Mouse (Mus musculus): ENCODE data around the gene Lrrc20. TPM values are rescaled to one million over a fixed set of nuclear protein-coding genes. Genes with fewer than 3 reads are reported as not detected.

Lrrc20 gene
- polyA plus RNA-seq, 1 experiment from 2014 or later, result 10.1 TPM

DNA sequence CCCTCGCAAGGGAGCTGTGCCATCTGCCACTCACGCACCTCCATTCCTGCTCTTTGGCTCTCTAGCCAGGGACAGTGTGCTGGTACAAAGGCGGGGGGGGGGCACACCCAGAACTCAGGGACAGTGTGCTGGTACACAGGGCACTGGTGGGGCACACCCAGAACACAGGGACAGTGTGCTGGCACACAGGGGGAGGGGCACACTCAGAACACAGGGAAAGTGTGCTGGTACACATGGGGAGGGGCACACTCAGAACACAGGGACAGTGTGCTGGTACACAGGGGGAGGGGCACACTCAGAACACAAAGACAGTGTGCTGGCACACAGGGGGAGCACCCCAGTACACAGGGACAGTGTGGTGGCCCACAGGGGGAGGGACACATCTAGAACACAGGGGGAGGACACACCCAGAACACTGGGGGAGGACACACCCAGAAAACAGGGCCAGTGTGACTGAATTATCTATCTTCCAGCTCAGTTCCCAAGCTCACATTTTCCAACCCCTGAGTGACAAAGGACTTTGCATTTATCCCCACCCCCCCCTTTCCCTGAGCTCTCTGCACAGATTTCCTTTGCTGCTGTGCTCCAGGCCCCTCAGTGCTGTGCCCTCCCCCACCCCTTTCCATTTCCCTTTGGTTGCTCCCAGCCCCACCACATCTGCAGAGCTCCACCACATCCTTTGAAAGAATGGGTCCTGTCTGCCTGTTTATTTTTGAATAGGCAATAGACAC lies 58.9 kb downstream of the Lrrc20 start:
- H3K4me3 ChIP-seq, result peak overlapping the region; percentile 29
- DNase-seq (ENCODE audit: low spot score), result peak; percentile 73
- H3K27ac ChIP-seq (replicated peaks), result peak overlapping the region; percentile 96
- no peaks in the 10 kb centered on the region for H3K27me3 ChIP-seq (ENCODE audit: low read depth, poor library complexity, severe bottlenecking)
- 64% methylated on average over 3 of the region's 3 CpGs for WGBS
- no peaks in the 10 kb centered on the region for H3K9me3 ChIP-seq (replicated peaks)
- H3K4me1 ChIP-seq, result peaks cover 74% of the 10 kb centered on the region
- no peaks in the 10 kb centered on the region for H3K36me3 ChIP-seq

DNA sequence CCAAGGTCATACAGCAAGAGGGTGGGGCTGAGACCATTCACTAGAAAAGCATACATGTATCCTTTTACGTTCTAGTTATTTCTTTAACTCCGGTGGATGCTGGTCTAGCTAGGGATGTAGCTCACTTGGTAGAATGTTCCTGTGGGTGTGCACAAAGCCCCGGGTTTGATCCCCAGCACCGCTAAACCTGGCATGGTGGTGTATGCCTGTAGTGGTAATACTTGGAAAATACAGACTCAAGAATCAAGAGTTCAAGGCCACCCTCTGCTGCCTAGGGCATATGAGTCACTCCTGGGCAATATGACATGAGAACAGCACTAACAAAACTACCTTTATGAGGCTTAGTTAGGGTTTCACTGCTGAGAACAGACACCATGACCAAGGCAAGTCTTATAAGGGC lies 59.8 kb downstream of the Lrrc20 start:
- Histone ChIP-seq H3K9me3 (replicated peaks) (no peaks in the 10 kb centered on the region), H3K4me1 (peaks cover 69% of the 10 kb centered on the region)
- 87% methylated on average over 4 of the region's 4 CpGs for WGBS

DNA sequence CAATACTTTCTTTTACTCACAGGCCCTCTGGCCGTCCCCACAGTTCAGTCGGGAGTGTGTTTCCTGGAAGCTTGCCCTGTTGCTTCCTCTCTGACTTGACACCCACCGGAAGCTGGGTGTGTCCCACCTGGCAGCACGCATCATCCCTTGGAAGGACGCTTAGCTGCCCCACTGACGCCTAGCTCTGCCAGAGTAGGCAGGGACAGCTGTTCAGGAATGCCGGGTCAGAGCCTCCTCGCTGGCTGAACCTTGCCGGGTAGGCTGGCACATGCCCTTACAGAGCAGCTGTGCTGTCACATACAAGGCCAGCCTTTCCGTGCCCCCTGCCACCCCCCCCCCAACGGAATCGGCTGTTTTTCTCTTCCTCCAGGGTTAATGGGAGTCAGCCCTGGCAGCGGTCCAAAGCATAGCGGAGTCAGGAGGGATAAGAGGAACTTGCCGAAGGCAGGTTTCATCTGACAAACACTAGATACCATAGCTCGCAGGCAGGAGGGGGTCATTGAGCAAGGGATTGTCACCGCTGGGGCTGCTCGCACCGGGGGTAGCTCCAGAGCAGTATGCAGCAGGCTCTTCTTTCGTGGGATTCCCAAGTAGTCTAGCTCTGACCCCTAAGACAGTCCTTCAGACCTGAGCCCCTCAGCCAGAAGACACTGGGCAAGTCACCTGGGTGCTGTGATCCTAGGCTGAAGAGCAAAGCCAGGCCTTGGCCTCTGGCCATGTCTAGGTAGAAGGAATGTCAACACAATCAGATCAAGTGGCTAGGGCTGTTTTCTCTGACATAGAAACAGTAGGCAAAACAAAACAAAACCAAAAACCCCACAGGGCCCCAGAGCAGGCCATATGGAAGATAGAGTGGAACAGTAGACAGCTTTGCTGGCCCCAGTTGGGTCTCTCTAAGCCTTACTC lies 60.8 kb downstream of the Lrrc20 start:
- Histone ChIP-seq H3K36me3 (no peaks in the 10 kb centered on the region), H3K4me3 (no peak overlapping the region), H3K9me3 (replicated peaks) (no peaks in the 10 kb centered on the region), H3K27me3 (ENCODE audit: low read depth, poor library complexity, severe bottlenecking) (no peaks in the 10 kb centered on the region), H3K4me1 (peaks cover 62% of the 10 kb centered on the region), H3K27ac (replicated peaks) (peak overlapping the region; percentile 96)
- WGBS, result 73% methylated on average over 20 of the region's 20 CpGs
- no peak for DNase-seq (ENCODE audit: low spot score)

More for the DNA sequence above, 59.8 kb downstream of the Lrrc20 start:
- no peaks in the 10 kb centered on the region for H3K27me3 ChIP-seq (ENCODE audit: low read depth, poor library complexity, severe bottlenecking)
- peak overlapping the region; percentile 96 for H3K27ac ChIP-seq (replicated peaks)
- no peak for DNase-seq (ENCODE audit: low spot score)
- no peak overlapping the region for H3K4me3 ChIP-seq
- no peaks in the 10 kb centered on the region for H3K36me3 ChIP-seq

DNA sequence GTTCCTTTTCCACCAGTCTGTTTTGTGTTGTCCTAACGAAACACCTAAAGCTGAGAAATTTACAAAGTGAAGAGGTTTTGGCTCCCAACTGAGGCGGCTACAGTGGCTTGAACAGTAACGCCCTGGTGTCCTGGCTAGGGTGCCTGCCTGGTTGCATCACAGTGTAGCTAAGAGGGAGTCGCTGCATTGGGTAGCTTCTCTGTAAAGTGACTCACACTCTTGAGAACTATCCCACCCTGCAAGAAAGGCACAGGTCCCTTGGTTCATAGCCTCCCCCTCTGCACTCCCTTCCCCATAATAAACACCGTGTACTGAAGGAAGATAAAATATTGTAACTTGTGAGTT lies 61.4 kb downstream of the Lrrc20 start:
- H3K4me1 ChIP-seq, result peaks cover 62% of the 10 kb centered on the region
- 84% methylated on average over 5 of the region's 5 CpGs for WGBS
- no peaks in the 10 kb centered on the region for H3K27me3 ChIP-seq (ENCODE audit: low read depth, poor library complexity, severe bottlenecking)
- H3K36me3 ChIP-seq, result no peaks in the 10 kb centered on the region
- H3K9me3 ChIP-seq (replicated peaks), result no peaks in the 10 kb centered on the region
- DNase-seq (ENCODE audit: low spot score), result no peak
- peak overlapping the region; percentile 96 for H3K27ac ChIP-seq (replicated peaks)
- H3K4me3 ChIP-seq, result no peak overlapping the region

DNA sequence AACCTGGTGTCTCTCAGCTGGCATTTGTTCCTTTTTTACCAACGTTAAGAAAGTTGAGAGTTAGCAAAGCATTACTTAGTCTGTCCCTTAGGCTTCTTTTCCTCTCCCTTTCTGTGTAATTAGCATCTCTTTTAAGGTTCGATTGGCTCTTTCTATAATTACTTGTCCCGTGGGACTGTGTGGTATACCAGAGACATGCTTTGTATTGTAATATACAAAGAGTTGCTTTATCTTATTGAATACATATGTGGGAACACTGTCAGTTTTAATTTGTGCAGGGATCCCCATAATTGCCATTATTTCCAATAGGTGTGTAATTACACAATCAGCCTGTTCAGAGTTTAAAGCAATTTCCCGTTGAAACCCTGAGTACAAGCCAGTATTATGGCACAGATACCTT lies 62.8 kb downstream of the Lrrc20 start:
- Histone ChIP-seq H3K27me3 (ENCODE audit: low read depth, poor library complexity, severe bottlenecking) (no peaks in the 10 kb centered on the region), H3K9me3 (replicated peaks) (no peaks in the 10 kb centered on the region), H3K36me3 (no peaks in the 10 kb centered on the region), H3K27ac (replicated peaks) (no peak overlapping the region), H3K4me1 (peaks cover 61% of the 10 kb centered on the region), H3K4me3 (no peak overlapping the region)
- 65% methylated on average over 4 of the region's 4 CpGs for WGBS
- DNase-seq (ENCODE audit: low spot score), result no peak

DNA sequence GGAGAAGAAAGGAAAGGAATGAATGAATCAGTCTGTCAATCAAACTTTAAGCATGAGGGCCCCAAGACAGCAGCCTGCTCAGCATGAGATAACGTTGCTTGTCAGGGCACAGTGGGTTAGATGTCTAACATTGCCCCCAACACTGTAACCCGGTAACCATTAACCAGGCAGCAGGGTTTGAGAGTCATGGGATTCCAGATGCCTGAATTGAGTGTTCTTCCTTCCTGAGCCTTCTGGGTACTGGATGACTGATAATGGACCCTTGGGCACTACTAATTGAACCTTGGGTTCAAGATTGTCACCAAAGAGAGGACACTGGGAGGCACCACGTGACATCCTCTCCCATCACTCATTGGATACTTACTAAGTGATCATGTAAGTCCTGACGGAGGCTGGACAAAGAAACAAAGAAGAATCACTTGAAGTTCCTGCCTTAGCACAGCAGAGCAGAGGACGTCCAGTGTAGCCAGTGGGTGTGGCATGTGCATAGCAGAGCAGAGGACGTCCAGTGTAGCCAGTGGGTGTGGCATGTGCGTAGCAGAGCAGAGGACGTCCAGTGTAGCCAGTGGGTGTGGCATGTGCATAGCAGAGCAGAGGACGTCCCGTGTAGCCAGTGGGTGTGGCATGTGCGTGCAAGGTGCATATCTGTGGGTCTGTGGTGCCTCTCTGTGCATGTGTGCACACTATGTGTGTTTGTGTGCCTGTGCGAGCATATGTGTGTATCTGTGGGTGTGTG lies 68.7 kb downstream of the Lrrc20 start:
- no peak overlapping the region for H3K4me3 ChIP-seq
- H3K4me1 ChIP-seq, result peaks cover 22% of the 10 kb centered on the region
- no peak for DNase-seq (ENCODE audit: low spot score)
- no peaks in the 10 kb centered on the region for H3K27me3 ChIP-seq (ENCODE audit: low read depth, poor library complexity, severe bottlenecking)
- H3K36me3 ChIP-seq, result no peaks in the 10 kb centered on the region
- peak overlapping the region; percentile 28 for H3K27ac ChIP-seq (replicated peaks)
- no peaks in the 10 kb centered on the region for H3K9me3 ChIP-seq (replicated peaks)
- 75% methylated on average over 12 of the region's 12 CpGs for WGBS

DNA sequence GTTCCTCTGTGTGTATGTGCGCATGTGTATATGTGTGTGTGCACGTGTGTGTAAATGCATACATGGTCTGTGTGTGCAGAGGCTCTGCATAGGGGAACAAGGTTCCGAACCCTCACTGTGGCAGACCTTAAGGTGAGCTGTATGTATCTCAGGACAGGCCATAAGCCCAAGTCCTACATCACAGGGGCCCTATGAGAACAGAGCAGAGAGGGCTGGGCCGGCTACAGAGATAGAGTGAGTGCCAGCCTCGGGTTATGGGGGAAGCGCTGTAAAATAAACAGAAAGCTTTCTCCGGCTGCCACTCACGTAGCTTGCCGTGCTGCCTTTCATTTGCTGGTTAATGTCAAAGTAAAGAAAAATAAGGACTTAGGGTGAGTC lies 69.3 kb downstream of the Lrrc20 start:
- H3K27me3 ChIP-seq (ENCODE audit: low read depth, poor library complexity, severe bottlenecking), result no peaks in the 10 kb centered on the region
- no peaks in the 10 kb centered on the region for H3K36me3 ChIP-seq
- no peak for DNase-seq (ENCODE audit: low spot score)
- no peaks in the 10 kb centered on the region for H3K9me3 ChIP-seq (replicated peaks)
- 86% methylated on average over 9 of the region's 9 CpGs for WGBS
- no peak overlapping the region for H3K4me3 ChIP-seq
- H3K27ac ChIP-seq (replicated peaks), result peak overlapping the region; percentile 23; the same call in 1 of the 2 replicates
- H3K4me1 ChIP-seq, result peaks cover 28% of the 10 kb centered on the region

DNA sequence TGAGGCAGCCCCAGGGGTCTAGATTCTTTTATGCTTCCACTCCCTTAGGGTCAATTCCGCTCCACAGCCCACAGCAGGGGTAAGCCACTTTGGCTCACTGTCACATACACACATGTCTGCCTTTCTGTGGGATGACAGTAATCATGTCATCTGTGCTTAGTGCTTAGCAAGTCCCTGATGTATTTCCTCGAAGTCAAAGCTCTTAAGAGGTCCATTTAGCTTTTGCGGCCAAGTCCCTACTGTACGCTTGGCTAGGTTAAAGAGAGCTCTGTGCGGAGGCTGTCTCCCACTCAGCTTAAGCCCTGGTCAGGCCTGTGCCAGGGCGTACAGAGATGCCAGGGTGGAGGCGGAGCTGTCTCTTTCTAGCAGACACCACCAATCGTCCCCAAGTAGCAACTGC lies 74.5 kb downstream of the Lrrc20 start:
- H3K4me1 ChIP-seq, result peaks cover 15% of the 10 kb centered on the region
- no peaks in the 10 kb centered on the region for H3K9me3 ChIP-seq (replicated peaks)
- H3K27me3 ChIP-seq (ENCODE audit: low read depth, poor library complexity, severe bottlenecking), result no peaks in the 10 kb centered on the region
- no peak overlapping the region for H3K4me3 ChIP-seq
- 0 out of 2 replicates have a peak overlapping the region, but pooled peaks have one; percentile 5 for H3K27ac ChIP-seq (replicated peaks)
- H3K36me3 ChIP-seq, result no peaks in the 10 kb centered on the region
- DNase-seq (ENCODE audit: low spot score), result no peak
- WGBS, result 83% methylated on average over 8 of the region's 8 CpGs

DNA sequence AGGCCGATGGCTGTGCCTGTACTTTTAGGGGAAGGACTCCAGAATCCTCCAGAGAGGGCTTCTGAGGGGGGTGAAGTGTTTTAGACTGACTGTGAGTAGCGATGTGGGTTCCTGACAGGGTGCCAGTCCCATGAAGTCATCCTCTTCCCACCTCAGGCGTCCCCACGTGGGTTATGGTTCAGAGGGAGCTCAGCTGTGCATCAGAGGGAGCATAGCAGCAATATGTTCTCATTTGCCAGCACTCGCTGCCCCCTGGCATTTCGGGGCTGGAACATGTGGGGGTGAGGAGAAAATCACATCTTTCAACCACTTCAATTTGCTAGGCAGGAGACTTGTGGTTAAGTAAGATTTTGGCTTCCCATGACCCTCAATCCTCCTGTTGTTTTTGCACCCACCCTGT lies 79.6 kb downstream of the Lrrc20 start:
- no peaks in the 10 kb centered on the region for H3K27me3 ChIP-seq (ENCODE audit: low read depth, poor library complexity, severe bottlenecking)
- WGBS, result 93% methylated on average over 6 of the region's 6 CpGs
- H3K9me3 ChIP-seq (replicated peaks), result no peaks in the 10 kb centered on the region; the same call in 1 of the 2 replicates
- H3K36me3 ChIP-seq, result peaks cover 3% of the 10 kb centered on the region; the same call in 1 of the 2 replicates
- peaks cover 9% of the 10 kb centered on the region for H3K4me1 ChIP-seq
- DNase-seq (ENCODE audit: low spot score), result no peak
- H3K27ac ChIP-seq (replicated peaks), result no peak overlapping the region
- H3K4me3 ChIP-seq, result no peak overlapping the region

DNA sequence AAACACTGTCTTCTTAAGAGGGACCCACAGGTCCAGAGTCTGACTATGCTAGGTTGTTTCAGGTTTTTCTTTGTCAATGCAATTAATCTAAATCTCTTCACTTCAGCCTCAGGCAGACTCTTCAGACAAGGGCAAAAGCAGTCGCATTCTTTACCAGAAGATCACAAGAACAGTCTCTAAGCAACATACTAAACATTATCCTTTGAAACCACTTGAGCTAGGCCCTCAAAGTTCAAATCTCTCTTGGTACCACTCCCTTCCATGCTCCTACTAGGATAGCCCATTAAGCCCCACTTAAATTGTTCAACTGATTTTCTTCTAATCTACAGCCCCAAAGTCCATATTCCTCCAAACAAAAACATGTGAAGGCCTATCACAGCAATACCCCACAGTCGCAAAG lies 83.0 kb downstream of the Lrrc20 start:
- no peak overlapping the region for H3K4me3 ChIP-seq
- no peaks in the 10 kb centered on the region; the same call in none of the 2 replicates for H3K9me3 ChIP-seq (replicated peaks)
- DNase-seq (ENCODE audit: low spot score), result no peak
- H3K27me3 ChIP-seq (ENCODE audit: low read depth, poor library complexity, severe bottlenecking), result no peaks in the 10 kb centered on the region
- WGBS, result 81% methylated on average over 2 of the region's 2 CpGs
- H3K27ac ChIP-seq (replicated peaks), result no peak overlapping the region
- H3K36me3 ChIP-seq, result peaks cover 7% of the 10 kb centered on the region; the same call in 1 of the 2 replicates
- H3K4me1 ChIP-seq, result 0 out of 2 replicates have a peak, but pooled peaks cover 4% of the 10 kb centered on the region

DNA sequence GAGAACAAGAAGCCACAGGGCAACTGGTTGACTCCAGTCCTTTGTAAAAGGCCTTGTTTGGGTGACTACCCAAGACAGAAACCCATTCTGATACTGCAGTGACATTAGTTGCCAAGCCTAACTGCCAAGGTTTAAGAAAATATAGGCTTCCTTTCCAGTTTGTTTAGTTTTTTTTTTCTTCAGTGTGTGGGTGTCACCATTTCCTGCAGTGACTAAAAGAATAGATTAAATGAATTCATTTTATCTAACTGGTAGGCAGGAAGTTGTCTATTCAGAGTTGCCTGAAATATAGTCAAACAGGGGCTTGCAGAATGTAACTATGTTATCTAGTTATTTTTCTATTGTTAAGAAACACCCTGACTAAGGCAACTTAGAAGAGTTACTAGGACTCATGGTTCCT lies 83.9 kb downstream of the Lrrc20 start:
- Histone ChIP-seq H3K4me3 (no peak overlapping the region), H3K9me3 (replicated peaks) (no peaks in the 10 kb centered on the region; the same call in none of the 2 replicates), H3K27me3 (ENCODE audit: low read depth, poor library complexity, severe bottlenecking) (no peaks in the 10 kb centered on the region), H3K36me3 (peaks cover 7% of the 10 kb centered on the region; the same call in 1 of the 2 replicates), H3K27ac (replicated peaks) (no peak overlapping the region), H3K4me1 (0 out of 2 replicates have a peak, but pooled peaks cover 4% of the 10 kb centered on the region)
- DNase-seq (ENCODE audit: low spot score), result no peak

DNA sequence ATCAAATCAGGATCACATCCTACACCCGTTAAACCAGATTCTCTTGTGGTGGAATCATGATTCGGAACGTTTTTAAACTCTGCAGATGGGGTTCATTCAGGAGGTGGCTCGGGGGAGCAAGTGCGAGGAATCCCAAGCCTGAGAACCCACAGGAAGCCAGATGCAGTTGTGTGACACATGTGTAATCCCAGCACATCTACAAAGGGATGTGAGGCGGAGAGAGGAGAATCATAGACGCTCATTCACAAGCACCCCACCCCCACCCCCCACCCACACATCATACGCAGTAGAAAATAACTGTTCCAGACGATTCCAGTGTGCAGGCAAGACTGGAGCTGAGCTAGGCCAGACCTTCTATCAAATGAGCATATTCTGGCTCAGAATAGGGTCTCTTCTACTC lies 87.9 kb downstream of the Lrrc20 start:
- Histone ChIP-seq H3K4me3 (no peak overlapping the region), H3K36me3 (0 out of 2 replicates have a peak, but pooled peaks cover 4% of the 10 kb centered on the region), H3K4me1 (0 out of 2 replicates have a peak, but pooled peaks cover 3% of the 10 kb centered on the region), H3K27me3 (ENCODE audit: low read depth, poor library complexity, severe bottlenecking) (peaks cover 6% of the 10 kb centered on the region; the same call in 1 of the 2 replicates), H3K27ac (replicated peaks) (no peak overlapping the region), H3K9me3 (replicated peaks) (no peaks in the 10 kb centered on the region; the same call in none of the 2 replicates)
- no peak for DNase-seq (ENCODE audit: low spot score)
- 86% methylated on average over 9 of the region's 9 CpGs for WGBS

Data from midbrain, embryonic 10.5 days (tissue).